Mouse (Mus musculus): Measurements from ENCODE around the gene Tmem88. TPM values are rescaled to one million over a fixed set of nuclear protein-coding genes. Genes with fewer than 3 reads are reported as not detected.

Tmem88 gene
- polyA plus RNA-seq, 1 experiment: 16.5 TPM

DNA sequence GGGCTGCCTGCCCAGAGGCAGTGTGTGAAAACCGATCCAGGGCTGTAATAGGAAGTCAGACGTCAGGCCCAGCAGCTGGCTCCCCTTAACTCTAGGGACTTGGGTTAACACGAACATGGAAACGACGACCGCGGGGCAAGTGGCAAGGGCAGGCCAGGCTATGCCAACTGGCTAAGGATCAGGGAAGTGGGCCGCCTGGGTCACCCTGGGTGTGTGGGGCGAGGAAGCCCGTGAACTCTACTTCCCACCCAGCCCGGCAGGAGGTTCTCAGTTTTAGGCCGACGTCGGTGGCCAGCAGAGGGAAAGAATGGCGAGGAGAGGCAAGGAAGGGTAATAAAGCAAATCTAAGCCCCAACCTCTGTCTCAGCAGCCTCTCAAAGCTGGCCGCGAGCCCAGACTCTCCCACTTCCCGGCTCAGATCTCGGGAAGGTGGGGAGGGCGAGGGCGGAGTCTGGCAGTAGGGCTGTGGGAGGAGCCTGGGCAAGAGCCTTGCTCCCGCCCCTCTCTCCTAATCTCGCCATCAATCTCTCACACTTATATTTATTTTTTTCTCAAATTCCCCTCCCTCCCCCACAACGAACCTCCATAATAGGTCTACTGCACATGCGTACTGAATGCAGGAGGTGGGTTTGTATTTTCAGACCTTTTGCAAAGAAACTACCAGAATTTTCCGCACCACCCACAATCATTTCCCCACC lies 31.7 kb downstream of the Tmem88 start:
- Histone ChIP-seq H3K27ac (ENCODE audit: insufficient read depth, low read depth, low read length) (peak overlapping the region; percentile 98), H3K4me3 (ENCODE audit: low read depth, low read length) (peak overlapping the region; percentile 50), H3K4me1 (ENCODE audit: control insufficient read depth, insufficient read depth, insufficient read length, low read length) (peaks cover 25% of the 10 kb centered on the region), H3K36me3 (ENCODE audit: control insufficient read depth, insufficient read depth, low read length) (peaks cover 15% of the 10 kb centered on the region), H3K27me3 (ENCODE audit: control insufficient read depth, insufficient read depth, low read length) (no peaks in the 10 kb centered on the region)
- under 1% methylated on average over 26 of the region's 26 CpGs for WGBS
- TF ChIP-seq CTCF (IDR thresholded peaks at IDR 0.05; ENCODE audit: extremely low read depth, insufficient read length, insufficient replicate concordance, low read depth, low read length) (no peak), POLR2A (IDR thresholded peaks at IDR 0.05; ENCODE audit: low read depth, low read length) (peak; percentile 70)

DNA sequence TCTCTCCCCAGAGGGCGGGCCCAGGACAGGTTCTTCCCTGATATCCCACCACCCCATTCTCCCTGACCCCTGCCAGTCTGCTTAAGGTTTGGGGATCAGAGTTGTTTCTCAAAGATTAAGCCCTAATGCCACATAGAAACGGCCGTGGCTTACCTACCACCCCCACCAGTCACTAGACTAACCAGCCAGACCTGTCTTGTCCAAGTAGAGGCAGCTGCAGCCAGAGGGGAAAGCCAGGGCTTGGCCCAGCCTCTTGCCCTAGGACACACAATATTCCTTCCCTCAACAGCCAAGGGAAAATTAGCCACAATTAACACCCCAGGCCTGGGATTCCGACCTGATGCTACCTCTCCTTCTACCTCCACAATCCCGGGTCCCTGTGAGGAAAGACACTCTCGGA lies 32.3 kb downstream of the Tmem88 start:
- Histone ChIP-seq H3K4me1 (ENCODE audit: control insufficient read depth, insufficient read depth, insufficient read length, low read length) (peaks cover 26% of the 10 kb centered on the region), H3K4me3 (ENCODE audit: low read depth, low read length) (peak overlapping the region; percentile 50), H3K27me3 (ENCODE audit: control insufficient read depth, insufficient read depth, low read length) (no peaks in the 10 kb centered on the region), H3K36me3 (ENCODE audit: control insufficient read depth, insufficient read depth, low read length) (peaks cover 20% of the 10 kb centered on the region), H3K27ac (ENCODE audit: insufficient read depth, low read depth, low read length) (peak overlapping the region; percentile 98)
- TF ChIP-seq POLR2A (IDR thresholded peaks at IDR 0.05; ENCODE audit: low read depth, low read length) (no peak), CTCF (IDR thresholded peaks at IDR 0.05; ENCODE audit: extremely low read depth, insufficient read length, insufficient replicate concordance, low read depth, low read length) (no peak)
- 15% methylated on average over 6 of the region's 6 CpGs for WGBS

DNA sequence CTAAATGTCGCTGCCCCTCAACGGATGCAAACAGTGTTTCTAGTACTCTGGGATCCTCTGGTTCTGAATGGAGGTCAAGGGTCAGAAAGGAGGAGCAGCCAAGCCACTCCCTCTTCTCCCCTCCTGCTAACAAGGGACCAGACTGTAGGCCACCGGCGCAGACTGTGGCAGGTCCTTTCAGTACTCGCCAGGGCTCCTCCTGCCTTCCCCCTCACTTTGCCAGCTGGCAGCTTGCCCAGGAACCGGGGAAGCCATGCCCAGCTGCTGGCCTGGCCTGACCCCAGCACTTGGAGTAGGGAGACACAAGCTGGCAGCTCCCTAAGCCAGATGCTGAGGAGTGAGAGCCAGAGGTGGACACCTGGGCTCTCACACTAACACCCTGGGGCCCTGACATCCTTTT lies 33.1 kb downstream of the Tmem88 start:
- H3K36me3 ChIP-seq (ENCODE audit: control insufficient read depth, insufficient read depth, low read length): peaks cover 28% of the 10 kb centered on the region
- peaks cover 26% of the 10 kb centered on the region for H3K4me1 ChIP-seq (ENCODE audit: control insufficient read depth, insufficient read depth, insufficient read length, low read length)
- H3K27ac ChIP-seq (ENCODE audit: insufficient read depth, low read depth, low read length): peak overlapping the region; percentile 98
- 0 out of 2 replicates have a peak, but pooled peaks have one; percentile 3 for TF ChIP-seq CTCF (IDR thresholded peaks at IDR 0.05; ENCODE audit: extremely low read depth, insufficient read length, insufficient replicate concordance, low read depth, low read length)
- peak; percentile 36; the same call in 1 of the 2 replicates for TF ChIP-seq POLR2A (IDR thresholded peaks at IDR 0.05; ENCODE audit: low read depth, low read length)
- 4% methylated on average over 6 of the region's 6 CpGs for WGBS
- H3K4me3 ChIP-seq (ENCODE audit: low read depth, low read length): peak overlapping the region; percentile 58
- no peaks in the 10 kb centered on the region for H3K27me3 ChIP-seq (ENCODE audit: control insufficient read depth, insufficient read depth, low read length)

DNA sequence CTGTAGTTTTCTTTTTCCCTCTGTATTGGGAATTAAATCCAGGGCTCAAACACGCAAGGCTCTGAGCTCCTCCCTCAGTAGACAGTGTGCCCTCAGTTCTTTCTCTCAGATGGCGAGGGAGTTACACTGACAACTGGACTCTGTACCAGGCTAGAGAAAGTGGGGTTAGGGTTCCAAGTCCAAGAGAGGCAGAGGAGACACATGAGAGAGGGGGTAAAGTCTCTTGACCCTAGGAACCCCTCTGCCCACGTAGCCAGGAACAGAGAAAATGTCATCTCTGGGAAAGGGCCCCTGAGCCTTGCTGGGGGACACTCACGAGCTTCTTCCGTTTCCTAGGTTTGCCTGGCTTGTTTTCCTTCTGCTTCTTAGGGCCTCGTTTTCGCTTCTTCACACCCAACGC lies 33.7 kb downstream of the Tmem88 start:
- Histone ChIP-seq H3K4me1 (ENCODE audit: control insufficient read depth, insufficient read depth, insufficient read length, low read length) (peaks cover 26% of the 10 kb centered on the region), H3K4me3 (ENCODE audit: low read depth, low read length) (peak overlapping the region; percentile 58), H3K36me3 (ENCODE audit: control insufficient read depth, insufficient read depth, low read length) (peaks cover 34% of the 10 kb centered on the region), H3K27ac (ENCODE audit: insufficient read depth, low read depth, low read length) (peak overlapping the region; percentile 98), H3K27me3 (ENCODE audit: control insufficient read depth, insufficient read depth, low read length) (no peaks in the 10 kb centered on the region)
- TF ChIP-seq CTCF (IDR thresholded peaks at IDR 0.05; ENCODE audit: extremely low read depth, insufficient read length, insufficient replicate concordance, low read depth, low read length) (no peak), POLR2A (IDR thresholded peaks at IDR 0.05; ENCODE audit: low read depth, low read length) (peak; percentile 45; the same call in 1 of the 2 replicates)
- WGBS: 11% methylated on average over 8 of the region's 8 CpGs

DNA sequence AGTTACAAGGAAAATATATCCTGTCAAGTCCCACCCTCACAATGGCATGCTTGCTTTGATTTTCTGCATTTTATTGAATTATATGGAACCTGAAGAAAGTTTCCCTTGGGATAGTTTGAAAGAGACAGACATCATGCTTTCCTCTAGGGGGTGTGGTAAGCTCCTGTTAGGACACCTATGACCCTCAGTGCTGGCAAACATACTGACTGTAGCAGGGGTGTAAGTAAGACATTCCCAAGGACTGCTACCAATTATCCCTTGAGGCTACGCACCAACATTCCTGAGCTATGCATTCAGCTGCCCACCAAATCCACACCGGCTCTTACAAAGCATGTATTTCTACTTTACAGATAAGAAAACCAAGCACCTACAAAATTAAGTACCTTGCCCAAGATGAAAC lies 35.6 kb downstream of the Tmem88 start:
- WGBS: 91% methylated on average over 2 of the region's 2 CpGs

DNA sequence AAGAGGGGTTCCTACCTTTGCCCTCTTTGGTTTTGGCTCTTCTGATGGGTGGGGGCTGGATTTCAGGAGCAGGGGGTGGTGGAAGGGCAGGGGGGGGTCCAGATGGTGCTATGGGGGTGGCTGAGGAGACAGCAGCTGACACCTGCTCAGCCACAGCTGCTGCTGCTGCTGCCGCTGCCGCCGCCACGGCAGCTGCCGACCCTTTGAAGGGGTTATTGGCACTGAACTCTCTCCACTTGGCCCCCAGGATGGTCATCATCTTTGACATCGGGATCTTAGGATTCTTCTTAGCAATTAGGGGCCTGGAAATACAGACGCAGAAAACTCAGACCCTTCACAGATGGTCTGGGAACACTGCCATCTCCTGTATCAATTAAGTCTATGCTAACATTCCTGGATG lies 36.0 kb downstream of the Tmem88 start:
- Histone ChIP-seq H3K36me3 (ENCODE audit: control insufficient read depth, insufficient read depth, low read length) (peaks cover 56% of the 10 kb centered on the region), H3K27me3 (ENCODE audit: control insufficient read depth, insufficient read depth, low read length) (no peaks in the 10 kb centered on the region), H3K4me3 (ENCODE audit: low read depth, low read length) (no peak overlapping the region), H3K27ac (ENCODE audit: insufficient read depth, low read depth, low read length) (no peak overlapping the region), H3K4me1 (ENCODE audit: control insufficient read depth, insufficient read depth, insufficient read length, low read length) (peaks cover 23% of the 10 kb centered on the region)
- TF ChIP-seq POLR2A (IDR thresholded peaks at IDR 0.05; ENCODE audit: low read depth, low read length) (no peak), CTCF (IDR thresholded peaks at IDR 0.05; ENCODE audit: extremely low read depth, insufficient read length, insufficient replicate concordance, low read depth, low read length) (no peak)
- 74% methylated on average over 7 of the region's 7 CpGs for WGBS

More for the DNA sequence above, 35.6 kb downstream of the Tmem88 start:
- Histone ChIP-seq H3K4me3 (ENCODE audit: low read depth, low read length) (no peak overlapping the region), H3K27ac (ENCODE audit: insufficient read depth, low read depth, low read length) (no peak overlapping the region), H3K4me1 (ENCODE audit: control insufficient read depth, insufficient read depth, insufficient read length, low read length) (peaks cover 23% of the 10 kb centered on the region), H3K27me3 (ENCODE audit: control insufficient read depth, insufficient read depth, low read length) (no peaks in the 10 kb centered on the region), H3K36me3 (ENCODE audit: control insufficient read depth, insufficient read depth, low read length) (peaks cover 51% of the 10 kb centered on the region)
- no peak for TF ChIP-seq CTCF (IDR thresholded peaks at IDR 0.05; ENCODE audit: extremely low read depth, insufficient read length, insufficient replicate concordance, low read depth, low read length)

DNA sequence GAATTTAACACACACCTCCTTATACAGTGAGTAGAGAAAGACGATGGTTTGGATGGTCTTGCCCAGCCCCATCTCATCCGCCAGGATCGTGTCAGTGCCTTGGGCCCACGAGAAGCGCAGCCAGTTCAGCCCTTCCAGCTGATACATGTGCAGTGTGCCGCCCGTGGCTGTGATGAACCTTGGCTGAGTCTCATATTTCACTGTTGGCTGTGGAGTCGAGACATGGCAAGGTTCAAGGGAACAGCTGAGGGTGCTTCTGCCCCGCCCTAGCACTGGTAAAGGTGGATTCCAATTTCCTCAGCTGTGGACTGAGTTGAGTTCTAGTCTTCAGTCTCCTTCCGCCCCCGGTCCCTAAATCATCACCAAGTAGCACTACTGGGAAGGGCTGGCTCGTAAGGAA lies 40.3 kb downstream of the Tmem88 start:
- Histone ChIP-seq H3K4me1 (ENCODE audit: control insufficient read depth, insufficient read depth, insufficient read length, low read length) (peaks cover 6% of the 10 kb centered on the region; the same call in 1 of the 2 replicates), H3K27ac (ENCODE audit: insufficient read depth, low read depth, low read length) (no peak overlapping the region), H3K27me3 (ENCODE audit: control insufficient read depth, insufficient read depth, low read length) (no peaks in the 10 kb centered on the region), H3K4me3 (ENCODE audit: low read depth, low read length) (no peak overlapping the region), H3K36me3 (ENCODE audit: control insufficient read depth, insufficient read depth, low read length) (peaks cover 90% of the 10 kb centered on the region)
- TF ChIP-seq POLR2A (IDR thresholded peaks at IDR 0.05; ENCODE audit: low read depth, low read length): no peak
- no peak for TF ChIP-seq CTCF (IDR thresholded peaks at IDR 0.05; ENCODE audit: extremely low read depth, insufficient read length, insufficient replicate concordance, low read depth, low read length)
- WGBS: 79% methylated on average over 12 of the region's 12 CpGs

All from small intestine, adult 2 months (tissue).